Mouse (Mus musculus) hindbrain, embryonic 16.5 days (tissue): ENCODE measurements around the gene Gli2. TPM values are rescaled to one million over a fixed set of nuclear protein-coding genes. Genes with fewer than 3 reads are reported as not detected.
A peak's percentile ranks its signal among the peaks of the same experiment; 100 is the strongest.

Source experiments
- ATAC-seq: fragments of 200-750 bp; cut with Nextera tagmentation; 2 replicates; pipeline ENCODE4 v1.8.0; 2017; ENCODE audit warnings: moderate TSS enrichment, moderate library complexity
- H3K27ac ChIP-seq: fragments of 300-500 bp; sonication (generic); 2 replicates; pipeline ENCODE4 v1.5.1; 2014; ENCODE audit warnings: low read depth, mild to moderate bottlenecking, control low read depth, low read length, moderate library complexity
- H3K27me3 ChIP-seq: fragments of 300-500 bp; sonication (generic); replicated peaks from 2 replicates; pipeline ENCODE4 v1.6.1; 2014; ENCODE audit warnings: low read length; ENCODE audit not compliant: control insufficient read depth, insufficient read depth
- H3K36me3 ChIP-seq: fragments of 300-500 bp; sonication (generic); 2 replicates; pipeline ENCODE4 v1.6.1; 2014; ENCODE audit warnings: mild to moderate bottlenecking, low read length, moderate library complexity, mixed read lengths; ENCODE audit not compliant: control insufficient read depth, insufficient read depth
- H3K4me1 ChIP-seq: fragments of 300-500 bp; sonication (generic); 2 replicates; pipeline ENCODE4 v1.6.1; 2014; ENCODE audit warnings: low read depth, low read length; ENCODE audit not compliant: control insufficient read depth, insufficient read depth
- H3K4me2 ChIP-seq: fragments of 300-500 bp; sonication (generic); 2 replicates; pipeline ENCODE4 v1.6.1; 2014; ENCODE audit warnings: mild to moderate bottlenecking, low read length, control low read depth, moderate library complexity
- H3K4me3 ChIP-seq: fragments of 300-500 bp; sonication (generic); 2 replicates; pipeline ENCODE4 v1.5.1; 2014; ENCODE audit warnings: mild to moderate bottlenecking, low read length, control low read depth, moderate library complexity
- H3K9ac ChIP-seq: fragments of 300-500 bp; sonication (generic); 2 replicates; pipeline ENCODE4 v1.6.1; 2014; ENCODE audit warnings: low read depth, mild to moderate bottlenecking, control low read depth, low read length, moderate library complexity
- H3K9me3 ChIP-seq: fragments of 300-500 bp; sonication (generic); 2 replicates; pipeline ENCODE4 v1.6.1; 2014; ENCODE audit warnings: mild to moderate bottlenecking, low read length, moderate library complexity; ENCODE audit not compliant: control insufficient read depth
- WGBS: fragments of 180-500 bp; shearing (Covaris S2); extraction: QIAGEN DNeasy Blood & Tissue Kit; methylation state at CpG from one replicate; pipeline ENCODE4 v1.1.7; 2014; 5-methylcytosine and 5-hydroxymethylcytosine counted together
- polyA plus RNA-seq: library from polyadenylated mRNA; unstranded; fragments of >200 nt; fragmentation: Nextera tagmentation; extraction: Ambion mirVana; gene quantifications from 2 replicates; pipeline ENCODE4 v1.2.1, GENCODE M21; 2015

The Gli2 gene
- polyA plus RNA-seq, 1 experiment from 2014 or later: 1.8 TPM

GRCm38 (mm10) chr1:118993775-118994174 lies 59.6 kb downstream of the Gli2 start:
- Histone ChIP-seq H3K4me3 (no peak overlapping the region), H3K9ac (no peak overlapping the region), H3K9me3 (no peaks in the 10 kb centered on the region), H3K27ac (no peak overlapping the region), H3K27me3 (no peaks in the 10 kb centered on the region), H3K4me1 (no peaks in the 10 kb centered on the region; the same call in 1 of the 2 replicates), H3K4me2 (no peak overlapping the region), H3K36me3 (no peaks in the 10 kb centered on the region)
- ATAC-seq: no peak
- 79% methylated on average over 5 of the region's 5 CpGs for WGBS

DNA sequence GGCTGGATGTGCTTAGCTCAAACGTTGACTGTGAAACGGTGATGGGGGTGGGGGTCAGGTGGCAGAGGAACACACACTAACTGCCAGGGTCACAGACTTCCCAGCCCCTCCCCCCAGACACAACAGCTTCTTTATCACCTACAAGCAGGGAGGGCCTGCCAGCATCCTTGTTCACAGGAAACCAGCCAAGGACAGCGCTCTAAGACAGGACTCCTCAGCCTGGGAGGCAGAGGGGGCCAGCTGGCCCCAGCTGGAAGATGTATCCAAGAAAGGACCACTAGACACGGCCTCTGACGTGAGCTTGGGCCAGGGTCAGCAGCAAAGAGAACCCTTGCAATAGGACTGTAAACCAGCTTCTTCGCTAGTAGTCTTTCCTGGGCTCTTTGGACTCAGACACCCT lies 65.1 kb downstream of the Gli2 start:
- WGBS: 85% methylated on average over 6 of the region's 6 CpGs
- H3K27ac ChIP-seq: no peak overlapping the region
- H3K4me1 ChIP-seq: peaks cover 4% of the 10 kb centered on the region
- H3K4me3 ChIP-seq: no peak overlapping the region
- no peak overlapping the region for H3K9ac ChIP-seq
- no peaks in the 10 kb centered on the region for H3K27me3 ChIP-seq
- H3K4me2 ChIP-seq: no peak overlapping the region
- ATAC-seq: no peak
- no peaks in the 10 kb centered on the region for H3K36me3 ChIP-seq
- H3K9me3 ChIP-seq: no peaks in the 10 kb centered on the region

DNA sequence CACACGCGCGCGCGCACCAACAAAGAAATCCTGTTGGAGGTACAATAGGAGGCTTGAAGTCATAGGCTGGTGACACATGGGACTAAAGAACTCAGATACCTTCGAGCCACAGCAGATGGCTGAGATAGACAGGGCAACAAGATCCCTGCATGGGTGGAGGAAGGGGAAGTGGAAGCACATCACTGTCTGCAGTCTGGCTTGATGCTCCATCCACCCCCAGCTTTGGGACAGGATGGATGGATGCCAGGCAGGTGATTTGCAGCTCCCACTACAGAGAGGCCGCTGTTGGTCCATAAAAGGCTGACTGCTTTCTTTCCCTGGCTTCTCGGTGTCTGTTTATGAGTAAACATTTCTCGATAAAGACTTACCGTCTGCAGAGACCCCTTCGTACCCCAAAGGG lies 65.9 kb downstream of the Gli2 start:
- ATAC-seq: no peak
- Histone ChIP-seq H3K36me3 (no peaks in the 10 kb centered on the region), H3K4me1 (peaks cover 12% of the 10 kb centered on the region), H3K4me2 (no peak overlapping the region), H3K27ac (no peak overlapping the region), H3K9ac (no peak overlapping the region), H3K9me3 (no peaks in the 10 kb centered on the region), H3K4me3 (no peak overlapping the region), H3K27me3 (no peaks in the 10 kb centered on the region)
- 88% methylated on average over 11 of the region's 11 CpGs for WGBS

GRCm38 (mm10) chr1:118983389-118983788 lies 70.0 kb downstream of the Gli2 start:
- no peak overlapping the region for H3K9ac ChIP-seq
- no peaks in the 10 kb centered on the region for H3K9me3 ChIP-seq
- no peak for ATAC-seq
- no peak overlapping the region for H3K4me2 ChIP-seq
- H3K27ac ChIP-seq: peak overlapping the region; percentile 52
- peaks cover 31% of the 10 kb centered on the region for H3K4me1 ChIP-seq
- H3K36me3 ChIP-seq: no peaks in the 10 kb centered on the region
- 33% methylated on average over 2 of the region's 2 CpGs for WGBS
- no peak overlapping the region for H3K4me3 ChIP-seq
- no peaks in the 10 kb centered on the region for H3K27me3 ChIP-seq

- peaks cover 31% of the 10 kb centered on the region for H3K4me1 ChIP-seq
- no peaks in the 10 kb centered on the region for H3K9me3 ChIP-seq
- no peak overlapping the region for H3K4me3 ChIP-seq
- H3K27ac ChIP-seq: peak overlapping the region; percentile 52
- H3K27me3 ChIP-seq: no peaks in the 10 kb centered on the region
- ATAC-seq: no peak; the same call in none of the 2 replicates
- WGBS: 5% methylated on average over 5 of the region's 5 CpGs
- no peaks in the 10 kb centered on the region for H3K36me3 ChIP-seq
- H3K4me2 ChIP-seq: no peak overlapping the region; the same call in 1 of the 2 replicates
- no peak overlapping the region for H3K9ac ChIP-seq
Observed at GRCm38 (mm10) chr1:118982805-118983211, 70.6 kb downstream of the Gli2 start.

DNA sequence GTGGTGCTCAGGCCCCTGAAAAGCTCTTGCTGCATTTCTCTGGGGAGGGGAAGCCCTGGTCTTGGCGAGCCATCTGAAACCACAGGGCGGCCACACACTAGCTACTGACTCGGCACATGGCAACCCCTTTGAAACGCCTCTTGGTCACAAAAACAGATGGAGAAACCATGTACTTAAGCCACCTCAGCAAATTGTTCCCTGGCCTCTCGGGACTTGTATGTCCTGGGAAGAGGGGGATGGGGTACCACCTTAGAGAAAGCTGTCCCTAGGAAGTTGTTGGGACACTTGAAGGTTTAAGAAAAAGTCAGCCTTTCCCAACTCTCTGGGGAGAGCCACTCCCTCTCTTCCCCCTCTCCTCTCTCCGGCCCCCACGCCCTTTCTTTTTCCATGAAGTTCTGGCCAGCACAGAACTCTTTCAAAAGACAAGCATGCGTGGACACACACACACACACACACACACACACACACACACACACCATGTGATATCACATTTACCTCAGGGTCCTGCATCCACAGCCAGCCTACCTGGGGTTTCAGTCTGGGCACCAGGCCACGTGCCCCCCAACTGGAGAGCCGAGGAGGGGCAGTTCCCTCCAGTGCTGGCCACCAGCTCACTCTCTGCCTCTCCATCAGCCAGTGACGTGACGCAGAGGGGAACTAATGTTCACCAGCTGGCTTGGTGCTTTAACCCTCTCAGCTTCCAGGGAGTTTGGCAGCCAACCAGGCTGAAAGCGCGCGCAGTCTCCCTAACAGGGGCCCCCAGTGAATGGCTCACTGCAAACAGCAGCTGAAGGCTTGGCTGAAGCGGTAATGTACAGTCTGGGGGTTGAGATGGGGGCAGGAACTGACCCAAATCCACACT lies 71.2 kb downstream of the Gli2 start:
- Histone ChIP-seq H3K4me3 (no peak overlapping the region), H3K27ac (peak overlapping the region; percentile 42), H3K4me2 (peak overlapping the region; percentile 14), H3K27me3 (no peaks in the 10 kb centered on the region), H3K9me3 (no peaks in the 10 kb centered on the region), H3K4me1 (peaks cover 31% of the 10 kb centered on the region), H3K36me3 (no peaks in the 10 kb centered on the region), H3K9ac (no peak overlapping the region)
- ATAC-seq: peak; percentile 90
- WGBS: 16% methylated on average over 16 of the region's 16 CpGs

DNA sequence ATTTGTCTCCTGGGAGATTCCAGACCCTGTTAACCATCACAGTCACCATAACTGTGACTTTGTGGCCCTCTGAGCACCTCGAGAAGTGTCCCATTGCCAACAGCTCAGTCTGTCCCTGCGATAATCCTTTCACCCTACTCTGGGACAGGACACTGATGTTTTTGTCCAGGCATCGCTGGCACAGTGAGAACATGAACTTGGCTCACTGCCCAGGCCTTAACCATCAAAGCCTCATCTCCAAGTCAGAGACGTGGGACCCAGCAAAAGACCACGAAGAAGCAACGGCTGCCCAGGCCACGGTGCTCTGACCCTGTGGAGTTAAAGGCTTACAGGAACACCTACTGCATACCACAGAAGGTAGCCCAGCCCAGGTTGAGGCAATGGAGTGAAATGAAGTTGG lies 72.8 kb downstream of the Gli2 start:
- Histone ChIP-seq H3K36me3 (no peaks in the 10 kb centered on the region), H3K4me2 (no peak overlapping the region), H3K9me3 (no peaks in the 10 kb centered on the region), H3K9ac (no peak overlapping the region), H3K4me1 (peaks cover 37% of the 10 kb centered on the region), H3K4me3 (no peak overlapping the region), H3K27me3 (no peaks in the 10 kb centered on the region), H3K27ac (0 out of 2 replicates have a peak overlapping the region, but pooled peaks have one; percentile 7)
- WGBS: 27% methylated on average over 7 of the region's 7 CpGs
- ATAC-seq: no peak

DNA sequence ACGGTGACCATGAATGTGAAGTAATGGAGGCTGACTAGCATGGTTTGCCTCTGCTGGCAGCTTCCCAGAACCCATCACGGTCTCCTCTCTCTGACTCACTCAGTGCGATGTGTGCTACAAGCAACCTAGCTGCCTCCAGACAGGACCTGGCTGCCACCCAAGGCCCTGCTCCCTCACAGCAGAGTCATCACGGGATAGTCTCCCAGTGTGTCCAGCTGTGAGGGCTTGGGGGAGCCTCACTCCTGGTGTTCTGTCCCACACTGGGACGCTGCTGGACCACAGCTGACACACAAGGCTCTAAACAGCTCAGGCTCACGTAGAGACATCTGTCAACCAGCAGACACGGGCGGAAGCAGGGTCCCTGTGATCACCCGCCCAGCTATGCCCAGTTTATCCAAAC lies 76.8 kb downstream of the Gli2 start:
- ATAC-seq: peak; percentile 35
- Histone ChIP-seq H3K9me3 (no peaks in the 10 kb centered on the region), H3K4me2 (no peak overlapping the region), H3K9ac (no peak overlapping the region; the same call in 1 of the 2 replicates), H3K27me3 (no peaks in the 10 kb centered on the region), H3K36me3 (no peaks in the 10 kb centered on the region), H3K27ac (no peak overlapping the region), H3K4me1 (peaks cover 15% of the 10 kb centered on the region), H3K4me3 (no peak overlapping the region)
- WGBS: 48% methylated on average over 9 of the region's 9 CpGs

GRCm38 (mm10) chr1:118975376-118975775 lies 78.0 kb downstream of the Gli2 start:
- ATAC-seq: no peak
- Histone ChIP-seq H3K9me3 (no peaks in the 10 kb centered on the region), H3K36me3 (no peaks in the 10 kb centered on the region), H3K4me3 (no peak overlapping the region), H3K9ac (no peak overlapping the region), H3K27ac (no peak overlapping the region), H3K4me1 (peaks cover 6% of the 10 kb centered on the region), H3K27me3 (no peaks in the 10 kb centered on the region), H3K4me2 (no peak overlapping the region)
- 96% methylated on average over 3 of the region's 3 CpGs for WGBS
